Mouse (Mus musculus) thymus, adult 2 months (tissue): ENCODE data around the gene Pcsk1n. TPM values are rescaled to one million over a fixed set of nuclear protein-coding genes. Genes with fewer than 3 reads are reported as not detected.
A peak's percentile ranks its signal among the peaks of the same experiment; 100 is the strongest.
"Not testable (repeated sequence)": the region's sequence is repeated elsewhere in the genome, so short reads cannot be mapped to it uniquely, and the experiment has no call there.

ENCODE experiments used
- DNase-seq: peaks from one replicate; pipeline ENCODE4 v3.0.0; 2021
- H3K27ac ChIP-seq: fragments of 200-500 bp; 2 replicates; pipeline ENCODE4 v1.5.1; 2012; ENCODE audit warnings: low read length, control low read depth; ENCODE audit not compliant: control insufficient read depth, insufficient read depth
- H3K27me3 ChIP-seq: fragments of 200-500 bp; 2 replicates; pipeline ENCODE4 v1.6.1; 2012; ENCODE audit warnings: mild to moderate bottlenecking, low read length, moderate library complexity, mixed read lengths; ENCODE audit not compliant: control insufficient read depth, insufficient read depth
- H3K36me3 ChIP-seq: fragments of 200-500 bp; 2 replicates; pipeline ENCODE4 v1.6.1; 2012; ENCODE audit warnings: mild to moderate bottlenecking, low read length, moderate library complexity; ENCODE audit not compliant: control insufficient read depth, insufficient read depth
- H3K4me1 ChIP-seq: fragments of 200-500 bp; replicated peaks from 2 replicates; pipeline ENCODE4 v1.6.1; 2012; ENCODE audit warnings: low read length; ENCODE audit not compliant: control insufficient read depth, insufficient read depth
- H3K4me3 ChIP-seq: fragments of 200-500 bp; 2 replicates; pipeline ENCODE4 v1.5.1; 2012; ENCODE audit warnings: mild to moderate bottlenecking, low read length, control low read depth, moderate library complexity; ENCODE audit not compliant: control insufficient read depth, insufficient read depth
- CTCF ChIP-seq: fragments of 200-500 bp; IDR thresholded peaks from 2 replicates; pipeline ENCODE4 v1.5.1; 2012; ENCODE audit warnings: mild to moderate bottlenecking, control low read depth, low read length, moderate library complexity, borderline replicate concordance; ENCODE audit not compliant: control insufficient read depth, poor library complexity, insufficient read depth; ENCODE audit errors: extremely low read depth
- POLR2A ChIP-seq: fragments of 200-500 bp; IDR thresholded peaks from 2 replicates; pipeline ENCODE4 v1.6.1; 2012; ENCODE audit warnings: mild to moderate bottlenecking, low read length, control low read depth, moderate library complexity; ENCODE audit not compliant: control insufficient read depth, poor library complexity, insufficient read depth; ENCODE audit errors: extremely low read depth
- WGBS: fragments of 180-500 bp; shearing (Covaris S2); methylation state at CpG from one replicate; pipeline ENCODE4 v1.1.7; 2018; 5-methylcytosine and 5-hydroxymethylcytosine counted together
- polyA plus RNA-seq: library from polyadenylated mRNA; depleted of rRNA; stranded (reverse); fragments of >200 nt; gene quantifications from 2 replicates; pipeline ENCODE4 v1.2.3, GENCODE M21; 2012

Gene Pcsk1n
- polyA plus RNA-seq, 1 experiment, result 0.15 TPM

- TF ChIP-seq CTCF, result no peak
- no peak for TF ChIP-seq POLR2A
- peak overlapping the region; percentile 100 for H3K4me3 ChIP-seq
- 12% methylated on average over 13 of the region's 13 CpGs for WGBS
- peak overlapping the region; percentile 96; the same call in 1 of the 2 replicates for H3K27ac ChIP-seq
- H3K27me3 ChIP-seq, result no peaks in the 10 kb centered on the region
- H3K36me3 ChIP-seq, result peaks cover 16% of the 10 kb centered on the region; the same call in 1 of the 2 replicates
- peak; percentile 13 for DNase-seq
- H3K4me1 ChIP-seq, result 0 out of 2 replicates have a peak, but pooled peaks cover 2% of the 10 kb centered on the region
Measured at GRCm38 (mm10) chrX:7898211-7898610, 21.4 kb upstream of the Pcsk1n start.

GRCm38 (mm10) chrX:7898880-7899874, 20.4 kb upstream of the Pcsk1n start, which contains the start of the genes Pqbp1 and Timm17b:
Pqbp1 (minus strand) TSS chrX:7899269.
Timm17b (plus strand) TSS chrX:7899357.
- Histone ChIP-seq H3K27me3 (no peaks in the 10 kb centered on the region), H3K4me1 (0 out of 2 replicates have a peak, but pooled peaks cover 2% of the 10 kb centered on the region), H3K4me3 (peak within 1 kb of the TSS; percentile 100), H3K36me3 (peaks cover 15% of the 10 kb centered on the region; the same call in 1 of the 2 replicates), H3K27ac (peak within 1 kb of the TSS; percentile 96)
- WGBS, result 3% methylated on average over 62 of the region's 62 CpGs
- TF ChIP-seq CTCF (no peak), POLR2A (peak; percentile 55; the same call in 1 of the 2 replicates)
- DNase-seq, result peak; percentile 84

GRCm38 (mm10) chrX:7904441-7904840, 15.2 kb upstream of the Pcsk1n start:
- 96% methylated on average over 5 of the region's 5 CpGs for WGBS
- no peak overlapping the region for H3K27ac ChIP-seq
- 0 out of 2 replicates have a peak, but pooled peaks cover 2% of the 10 kb centered on the region for H3K4me1 ChIP-seq
- no peak for DNase-seq
- no peaks in the 10 kb centered on the region for H3K27me3 ChIP-seq
- H3K4me3 ChIP-seq, result no peak overlapping the region
- TF ChIP-seq POLR2A (no peak), CTCF (no peak)
- H3K36me3 ChIP-seq, result no peaks in the 10 kb centered on the region

GRCm38 (mm10) chrX:7907735-7908134, 11.9 kb upstream of the Pcsk1n start, which contains the start of gene Gm10491:
Gm10491 (minus strand) TSS chrX:7907835.
- no peaks in the 10 kb centered on the region for H3K4me1 ChIP-seq
- no peak for DNase-seq
- H3K36me3 ChIP-seq, result no peaks in the 10 kb centered on the region
- WGBS, result 100% methylated on average over 5 of the region's 5 CpGs
- TF ChIP-seq CTCF (no peak), POLR2A (no peak)
- H3K4me3 ChIP-seq, result no peak within 1 kb of the TSS
- no peaks in the 10 kb centered on the region for H3K27me3 ChIP-seq
- no peak within 1 kb of the TSS for H3K27ac ChIP-seq

GRCm38 (mm10) chrX:7909242-7909641, 10.4 kb upstream of the Pcsk1n start, which contains the start of gene Gm10490:
Gm10490 (plus strand) TSS chrX:7909542.
- 95% methylated on average over 4 of the region's 4 CpGs for WGBS
- not testable (repeated sequence) for H3K4me3 ChIP-seq, H3K27ac ChIP-seq, H3K36me3 ChIP-seq, H3K27me3 ChIP-seq, DNase-seq, H3K4me1 ChIP-seq

- no peak overlapping the region for H3K4me3 ChIP-seq
- H3K27ac ChIP-seq, result no peak overlapping the region
- WGBS, result 77% methylated on average over 6 of the region's 6 CpGs
- no peaks in the 10 kb centered on the region for H3K4me1 ChIP-seq
- H3K36me3 ChIP-seq, result no peaks in the 10 kb centered on the region
- no peak for DNase-seq
- TF ChIP-seq CTCF (no peak), POLR2A (no peak)
- H3K27me3 ChIP-seq, result no peaks in the 10 kb centered on the region
Measured at GRCm38 (mm10) chrX:7910473-7910872, 9.1 kb upstream of the Pcsk1n start.

GRCm38 (mm10) chrX:7915669-7916068, 4.0 kb upstream of the Pcsk1n start:
- not testable (repeated sequence) for H3K27me3 ChIP-seq, H3K4me1 ChIP-seq, H3K27ac ChIP-seq, H3K4me3 ChIP-seq, H3K36me3 ChIP-seq
- whole genome bisulfite sequencing, result 12% methylated on average over 3 of the region's 3 CpGs
- peak; percentile 24 for DNase-seq

- not testable (repeated sequence) for H3K4me1 ChIP-seq
- WGBS, result 65% methylated on average over 6 of the region's 6 CpGs
Measured at GRCm38 (mm10) chrX:7917960-7918359, 1.7 kb upstream of the Pcsk1n start.

More at GRCm38 (mm10) chrX:7917960-7918359, 1.7 kb upstream of the Pcsk1n start:
- H3K36me3 ChIP-seq, DNase-seq, H3K27me3 ChIP-seq, H3K27ac ChIP-seq, H3K4me3 ChIP-seq: not testable (repeated sequence)
